Mouse (Mus musculus) small intestine, adult 10 weeks (tissue): ENCODE results near the gene Mfsd10. TPM values are rescaled to one million over a fixed set of nuclear protein-coding genes. Genes with fewer than 3 reads are reported as not detected.

ENCODE experiments used
- polyA plus RNA-seq: library from polyadenylated mRNA; stranded (reverse); fragments of 350-450 nt; fragmentation: Illumina TruSeq; extraction: RNeasy Lipid Tissue Mini Kit (QIAGEN cat#74804); gene quantifications from one replicate; pipeline ENCODE4 v1.2.3, GENCODE M21; 2014; ENCODE audit warnings: low replicate concordance

Mfsd10 gene
- 0.41 TPM for polyA plus RNA-seq

DNA sequence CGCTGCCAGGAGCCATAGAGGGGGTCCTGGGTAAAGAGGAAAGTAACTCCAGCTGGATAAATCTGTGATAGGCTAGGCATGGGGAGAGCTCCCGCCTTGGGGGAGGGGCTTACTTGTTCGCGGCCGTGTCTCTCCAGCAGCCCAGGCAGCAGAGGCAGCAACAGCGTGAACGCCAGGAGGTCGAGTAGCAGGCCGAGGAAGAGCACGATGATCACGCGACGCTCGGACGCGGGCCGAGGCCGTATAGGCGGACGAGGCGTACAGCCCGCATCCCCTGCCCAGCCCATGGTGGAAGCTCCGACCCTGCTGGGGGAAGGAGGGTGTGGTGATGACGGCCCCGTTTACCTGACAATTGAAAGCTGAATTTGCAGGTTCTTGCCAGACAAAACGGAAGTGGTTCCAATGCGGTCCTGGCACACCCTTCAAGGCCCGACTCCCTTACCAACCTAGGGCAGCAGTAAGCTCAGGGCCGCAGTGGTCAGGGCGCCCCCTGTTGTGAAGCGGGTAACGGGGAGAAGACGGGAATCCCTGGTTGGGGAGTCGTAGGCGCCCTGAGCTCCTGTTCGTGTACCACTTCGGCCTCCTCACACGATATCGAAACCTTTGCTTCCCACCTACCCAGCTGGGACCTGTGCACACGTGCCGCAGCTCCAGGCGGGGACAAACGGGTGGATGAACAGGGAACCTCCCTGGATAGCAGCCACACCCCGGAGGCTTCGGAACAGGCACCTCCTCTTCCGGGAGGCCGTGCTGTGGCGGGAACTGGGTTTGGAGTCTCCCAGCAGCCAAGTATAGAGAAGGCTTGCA lies at the start of gene Mfsd10:
Mfsd10 (minus strand) TSS at position 732 of the 807 bp plus-strand sequence.

DNA sequence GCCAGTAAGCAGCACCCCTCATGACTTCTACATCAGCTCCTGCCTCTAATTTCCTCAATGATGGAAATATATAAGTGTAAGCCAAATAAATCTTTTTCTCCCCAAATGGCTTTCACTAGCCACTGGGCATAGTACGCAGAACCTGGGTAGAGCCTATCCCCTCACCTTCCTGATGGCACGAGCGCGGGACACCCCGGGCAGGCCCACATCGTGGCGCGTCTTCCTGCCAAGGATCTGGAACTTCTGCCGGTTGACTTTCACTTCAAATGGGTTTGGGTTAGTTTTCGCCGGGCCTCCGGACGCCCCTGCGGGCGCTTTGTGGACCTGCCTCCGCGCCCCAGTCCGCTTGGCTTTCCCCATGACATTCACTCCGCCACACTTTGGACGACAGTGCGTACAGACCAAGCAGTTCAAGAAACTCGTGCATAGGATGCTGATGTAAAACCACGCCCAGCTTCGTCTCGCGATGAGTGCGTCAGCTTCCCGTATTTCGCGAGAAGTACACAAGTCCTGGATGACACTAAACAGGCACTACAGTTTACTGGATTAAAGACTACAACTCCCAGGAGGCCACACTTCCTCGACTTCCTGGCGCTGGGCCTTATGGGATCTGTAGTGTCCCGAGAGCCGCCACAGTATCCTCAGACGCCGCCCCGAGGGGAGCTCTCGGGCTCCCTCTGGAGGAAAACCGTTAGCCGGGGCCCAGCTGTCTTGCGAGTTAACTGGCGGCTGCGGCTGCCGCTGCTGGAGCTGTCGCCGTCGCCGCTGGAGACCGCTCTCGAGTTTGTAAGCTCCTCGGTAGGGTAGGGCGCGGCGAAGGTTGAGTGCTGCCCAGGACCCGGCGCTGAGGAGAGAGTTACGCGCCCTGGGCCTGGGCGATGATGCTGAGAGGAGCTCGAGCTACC lies 22.9 kb upstream of the Mfsd10 start, which contains the start of the genes Nop14 and Grk4:
Nop14 (minus strand) TSS at position 463 of the 905 bp plus-strand sequence.
Grk4 (plus strand) TSS at position 694 of the 905 bp plus-strand sequence.

Other genes with a start within 250 kb of the Mfsd10 start
- 3.9 TPM for gene Tnip2, start 123.2 kb downstream of the Mfsd10 start, polyA plus RNA-seq
- gene Sh3bp2, start 111.4 kb downstream of the Mfsd10 start, polyA plus RNA-seq, result 0.59 TPM
- 73.9 TPM for gene Add1, start 63.5 kb downstream of the Mfsd10 start, polyA plus RNA-seq
- gene Nop14, start 22.9 kb upstream of the Mfsd10 start, polyA plus RNA-seq, result 13.1 TPM
- gene Grk4, start 23.2 kb upstream of the Mfsd10 start, polyA plus RNA-seq, result 5.2 TPM
- gene Htt, start 124.5 kb upstream of the Mfsd10 start, polyA plus RNA-seq, result 4.3 TPM